Mouse (Mus musculus): Measurements from ENCODE around the gene Gm49776.

- TF ChIP-seq CTCF (IDR thresholded peaks at IDR 0.05; ENCODE audit: low read depth): peak; percentile 99
- TF ChIP-seq EP300 (optimal IDR thresholded peaks at IDR 0.05): no peak
Measured at GRCm38 (mm10) chr16:18211417-18212171, 46.5 kb downstream of the Gm49776 start.

Data from stomach, postnatal 0 days (tissue).